ENCODE assay signal across 9 mouse cellular contexts in genomic region chrX:134132295-134132694, GRCm38 (mm10). TPM values are rescaled to one million over a fixed set of nuclear protein-coding genes. Genes with fewer than 3 reads are reported as not detected.
DNase-seq lines count a peak whose midpoint lies in the region; ATAC-seq and TF ChIP-seq lines count a peak whose summit lies in the region.
"Had no signal": no experiment of that assay in that cellular context is flagged by ENCODE, and none has a peak within 500 bp of the region (broad histone marks: within the 10 kb centered on the region; RNA-seq: fewer than 3 reads in every experiment).

No protein-coding gene starts in this region.

- H3K36me3 ChIP-seq in heart, postnatal 0 days (replicated peaks; ENCODE audit: control insufficient read depth, insufficient read depth, low read length) = no peaks in the 10 kb centered on the region
- H3K36me3 ChIP-seq in heart, embryonic 12.5 days = no peaks in the 10 kb centered on the region
- no peaks in the 10 kb centered on the region for H3K36me3 ChIP-seq in lung, postnatal 0 days (ENCODE audit: insufficient read depth, low read length)

- WGBS in heart, postnatal 0 days = 25% methylated on average over 5 of the region's 5 CpGs
- 23% methylated on average over 5 of the region's 5 CpGs for WGBS in heart, embryonic 12.5 days
- 20% methylated on average over 5 of the region's 5 CpGs for WGBS in lung, postnatal 0 days

- H3K4me3 ChIP-seq in heart, postnatal 0 days (ENCODE audit: low read depth, low read length) = no peak overlapping the region
- H3K4me3 ChIP-seq in heart, embryonic 12.5 days = no peak overlapping the region
- no peak overlapping the region for H3K4me3 ChIP-seq in lung, postnatal 0 days (ENCODE audit: low read depth, low read length)

- H3K9me3 ChIP-seq in heart, postnatal 0 days (replicated peaks; ENCODE audit: control insufficient read depth, low read length) = no peaks in the 10 kb centered on the region
- H3K9me3 ChIP-seq in heart, embryonic 12.5 days (replicated peaks) = no peaks in the 10 kb centered on the region
- H3K9me3 ChIP-seq in lung, postnatal 0 days (ENCODE audit: low read length) = no peaks in the 10 kb centered on the region

- no peak for ATAC-seq in heart, postnatal 0 days (ENCODE audit: insufficient read depth, low read depth)
- ATAC-seq in heart, embryonic 12.5 days (ENCODE audit: insufficient number of reproducible peaks, low FRiP score) = no peak
- ATAC-seq in lung, postnatal 0 days = no peak
- no peak for ATAC-seq in erythroid progenitor cell, adult 5-6 weeks (replicated peaks; ENCODE audit: low FRiP score, poor library complexity, severe bottlenecking)

- TF ChIP-seq EP300 in heart, postnatal 0 days (IDR thresholded peaks at IDR 0.05; ENCODE audit: low read depth) = no peak
- TF ChIP-seq EP300 in lung, postnatal 0 days (IDR thresholded peaks at IDR 0.05) = no peak

- peak; percentile 47; the same call in 1 of the 2 replicates for TF ChIP-seq CTCF in heart, postnatal 0 days (IDR thresholded peaks at IDR 0.05; ENCODE audit: low read depth)
- peak; percentile 64 for TF ChIP-seq CTCF in lung, postnatal 0 days (IDR thresholded peaks at IDR 0.05)

- H3K9ac ChIP-seq in heart, postnatal 0 days (replicated peaks; ENCODE audit: low read depth, low read length) = no peak overlapping the region
- no peak overlapping the region for H3K9ac ChIP-seq in heart, embryonic 12.5 days
- H3K9ac ChIP-seq in lung, postnatal 0 days (replicated peaks; ENCODE audit: low read depth) = no peak overlapping the region

- no peaks in the 10 kb centered on the region for H3K4me1 ChIP-seq in heart, postnatal 0 days (ENCODE audit: control insufficient read depth, insufficient read depth)
- no peaks in the 10 kb centered on the region for H3K4me1 ChIP-seq in heart, embryonic 12.5 days (replicated peaks)
- H3K4me1 ChIP-seq in lung, postnatal 0 days (ENCODE audit: insufficient read depth, low read depth, low read length) = no peaks in the 10 kb centered on the region

- H3K4me2 ChIP-seq in heart, postnatal 0 days (ENCODE audit: low read depth, low read length) = no peak overlapping the region
- no peak overlapping the region for H3K4me2 ChIP-seq in heart, embryonic 12.5 days
- H3K4me2 ChIP-seq in lung, postnatal 0 days (replicated peaks; ENCODE audit: low read depth, low read length) = no peak overlapping the region

- DNase-seq in heart, postnatal 0 days (ENCODE audit: low spot score) = no peak
- DNase-seq in right cerebral cortex, adult 18-20 months = peak; percentile 10
- DNase-seq in right cerebral cortex, postnatal 36 days (ENCODE audit: low spot score in 2 of 2) = no peak
- DNase-seq in cerebellum, postnatal 14 days = peak; percentile 39 to 47
- DNase-seq in lung, postnatal 0 days (ENCODE audit: low spot score) = peak; percentile 48
- no peak for DNase-seq in ovary, adult 18-20 months (ENCODE audit: low spot score)

- H3K27ac ChIP-seq in heart, postnatal 0 days (ENCODE audit: low read depth) = no peak overlapping the region
- no peak overlapping the region for H3K27ac ChIP-seq in heart, embryonic 12.5 days (ENCODE audit: poor library complexity, severe bottlenecking)
- H3K27ac ChIP-seq in lung, postnatal 0 days (ENCODE audit: low read length) = no peak overlapping the region

- H3K27me3 ChIP-seq in heart, postnatal 0 days (ENCODE audit: control insufficient read depth, insufficient read depth, low read length) = no peaks in the 10 kb centered on the region
- H3K27me3 ChIP-seq in heart, embryonic 12.5 days (replicated peaks) = no peaks in the 10 kb centered on the region; the same call in 1 of the 2 replicates
- no peaks in the 10 kb centered on the region for H3K27me3 ChIP-seq in lung, postnatal 0 days (replicated peaks; ENCODE audit: insufficient read depth, low read length)

RNA-seq across cellular contexts. Expression of gene Xkrx, which starts 29.6 kb away (rescaled TPM):
- total RNA-seq in heart, postnatal 0 days (2014; rRNA removed; ENCODE audit: low replicate concordance) = 0.15 TPM in 1 of 2 replicates, not detected in the other
- 0.30 and 0.31 TPM in 2 replicates for polyA plus RNA-seq in heart, postnatal 0 days (2015; fragmentation: Nextera tagmentation; extraction: Ambion mirVana)
- polyA plus RNA-seq in heart, embryonic 12.5 days (2016; fragmentation: Nextera tagmentation; extraction: Ambion mirVana) = 0.19 and 0.33 TPM in 2 replicates
- polyA plus RNA-seq in lung, postnatal 0 days (2015; fragmentation: Nextera tagmentation; extraction: Ambion mirVana) = 0.48 and 0.54 TPM in 2 replicates
- total RNA-seq in erythroid progenitor cell, adult 5-6 weeks (2015; ENCODE audit: low replicate concordance) = not detected in 2 replicates
- total RNA-seq in erythroid progenitor cell, adult 5-6 weeks (2017; ENCODE audit: low replicate concordance) = not detected in 2 replicates

RNA-seq across cellular contexts. Expression of gene Arl13a, which starts 55.0 kb away (rescaled TPM):
- total RNA-seq in heart, postnatal 0 days (2014; rRNA removed; ENCODE audit: low replicate concordance) = not detected in 2 replicates
- 0.07 TPM in 1 of 2 replicates, not detected in the other for polyA plus RNA-seq in heart, postnatal 0 days (2015; fragmentation: Nextera tagmentation; extraction: Ambion mirVana)
- polyA plus RNA-seq in heart, embryonic 12.5 days (2016; fragmentation: Nextera tagmentation; extraction: Ambion mirVana) = not detected in 2 replicates
- not detected in 2 replicates for polyA plus RNA-seq in lung, postnatal 0 days (2015; fragmentation: Nextera tagmentation; extraction: Ambion mirVana)
- not detected in 2 replicates for total RNA-seq in erythroid progenitor cell, adult 5-6 weeks (2015; ENCODE audit: low replicate concordance)
- not detected in 2 replicates for total RNA-seq in erythroid progenitor cell, adult 5-6 weeks (2017; ENCODE audit: low replicate concordance)
- polyA plus RNA-seq: large intestine, adult 2 months had no signal

Comparison
In these comparisons a context has a peak if more than half of its experiments do, and no peak if none do; other contexts are left out.
1. DNase-seq: peak in right cerebral cortex, adult 18-20 months (single experiment), cerebellum, postnatal 14 days (2 of 2) and lung, postnatal 0 days (single experiment); none in heart, postnatal 0 days (single experiment), right cerebral cortex, postnatal 36 days (0 of 2) and ovary, adult 18-20 months (single experiment).